Mouse (Mus musculus): ENCODE data around the gene Foxi3. TPM values are rescaled to one million over a fixed set of nuclear protein-coding genes. Genes with fewer than 3 reads are reported as not detected.

Gene Foxi3
- polyA plus RNA-seq, 1 experiment from 2014 or later = 1.7 TPM

DNA sequence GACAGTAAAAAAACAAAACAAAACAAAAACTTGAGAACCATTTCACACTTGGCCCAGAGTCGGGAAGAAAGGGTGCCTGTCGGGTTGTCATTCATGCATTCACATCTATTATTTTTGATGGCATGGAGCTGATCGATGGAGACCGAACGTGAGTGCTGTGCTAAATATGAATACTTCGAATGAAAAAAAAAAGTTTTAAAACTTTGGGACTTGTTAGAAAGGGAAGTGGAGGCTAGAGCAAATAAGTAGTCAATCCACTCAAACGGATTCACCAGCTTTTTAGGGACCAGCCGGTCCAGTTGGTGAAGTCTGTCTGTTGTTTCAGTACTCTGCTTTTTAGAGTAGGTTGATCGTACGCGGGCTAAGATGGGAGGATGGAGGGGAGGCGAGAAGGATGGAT is 490 bp upstream of the Foxi3 start:
- Histone ChIP-seq H3K4me3 (peak overlapping the region; percentile 46), H3K4me1 (peaks cover 10% of the 10 kb centered on the region), H3K27ac (no peak overlapping the region), H3K36me3 (no peaks in the 10 kb centered on the region), H3K9me3 (no peaks in the 10 kb centered on the region), H3K9ac (no peak overlapping the region), H3K4me2 (replicated peaks) (peak overlapping the region; percentile 89), H3K27me3 (peaks cover 69% of the 10 kb centered on the region)
- no peak for ATAC-seq (ENCODE audit: insufficient number of reproducible peaks, insufficient read depth, low FRiP score, low TSS enrichment)
- WGBS = 1% methylated on average over 12 of the region's 12 CpGs

DNA sequence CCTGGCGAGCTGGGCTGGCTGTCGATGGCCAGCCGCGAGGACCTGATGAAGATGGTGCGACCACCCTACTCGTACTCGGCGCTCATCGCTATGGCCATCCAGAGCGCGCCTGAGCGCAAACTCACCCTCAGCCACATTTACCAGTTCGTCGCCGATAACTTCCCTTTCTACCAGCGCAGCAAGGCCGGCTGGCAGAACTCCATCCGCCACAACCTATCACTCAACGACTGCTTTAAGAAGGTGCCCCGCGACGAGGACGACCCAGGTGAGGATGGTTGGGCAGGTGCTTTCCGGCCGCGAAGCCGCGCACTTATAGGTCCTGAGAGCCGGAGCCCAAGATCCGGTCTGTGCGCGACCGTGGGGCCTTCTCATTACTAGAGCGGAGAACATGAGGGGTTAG is 605 bp downstream of the Foxi3 start:
- H3K27ac ChIP-seq = no peak overlapping the region
- H3K9me3 ChIP-seq = no peaks in the 10 kb centered on the region
- no peaks in the 10 kb centered on the region for H3K36me3 ChIP-seq
- ATAC-seq (ENCODE audit: insufficient number of reproducible peaks, insufficient read depth, low FRiP score, low TSS enrichment) = no peak
- H3K9ac ChIP-seq = peak overlapping the region; percentile 48; the same call in 1 of the 2 replicates
- peak overlapping the region; percentile 46 for H3K4me3 ChIP-seq
- peak overlapping the region; percentile 89 for H3K4me2 ChIP-seq (replicated peaks)
- under 1% methylated on average over 34 of the region's 34 CpGs for WGBS
- H3K4me1 ChIP-seq = peaks cover 10% of the 10 kb centered on the region
- peaks cover 65% of the 10 kb centered on the region for H3K27me3 ChIP-seq

DNA sequence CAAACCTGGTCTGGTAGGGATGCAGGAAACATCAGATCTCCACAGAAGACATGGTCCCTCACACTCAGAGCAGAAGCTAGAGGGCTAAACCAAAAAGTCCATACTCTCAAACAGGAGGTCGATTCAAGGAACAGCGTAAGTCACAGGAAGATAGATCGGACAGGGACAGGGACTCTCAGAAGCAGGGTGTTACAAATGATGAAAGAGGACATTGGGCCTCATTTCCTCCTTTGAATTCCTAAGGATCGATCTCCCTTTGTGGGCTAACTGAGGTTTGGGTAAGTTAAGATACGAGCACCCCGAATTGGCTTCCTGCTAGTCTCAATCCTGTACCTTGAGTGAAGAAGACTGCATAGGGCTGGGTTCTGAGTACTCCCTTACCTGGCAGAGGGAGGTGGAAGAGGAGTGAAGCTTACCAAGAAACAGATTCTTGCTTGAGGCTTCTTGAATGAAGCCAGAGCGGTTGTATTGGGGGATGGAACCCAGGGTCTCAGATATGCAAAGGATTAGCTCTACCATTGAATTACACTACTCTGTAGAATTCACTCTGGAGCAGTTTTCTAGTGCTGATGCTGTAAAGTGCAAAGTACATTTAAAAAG is 1.1 kb downstream of the Foxi3 start:
- Histone ChIP-seq H3K27me3 (peaks cover 65% of the 10 kb centered on the region), H3K4me2 (replicated peaks) (peak overlapping the region; percentile 89; the same call in 1 of the 2 replicates), H3K4me3 (peak overlapping the region; percentile 46), H3K9ac (no peak overlapping the region), H3K36me3 (no peaks in the 10 kb centered on the region), H3K4me1 (peaks cover 10% of the 10 kb centered on the region), H3K27ac (no peak overlapping the region), H3K9me3 (no peaks in the 10 kb centered on the region)
- ATAC-seq (ENCODE audit: insufficient number of reproducible peaks, insufficient read depth, low FRiP score, low TSS enrichment) = no peak
- 9% methylated on average over 7 of the region's 7 CpGs for WGBS

DNA sequence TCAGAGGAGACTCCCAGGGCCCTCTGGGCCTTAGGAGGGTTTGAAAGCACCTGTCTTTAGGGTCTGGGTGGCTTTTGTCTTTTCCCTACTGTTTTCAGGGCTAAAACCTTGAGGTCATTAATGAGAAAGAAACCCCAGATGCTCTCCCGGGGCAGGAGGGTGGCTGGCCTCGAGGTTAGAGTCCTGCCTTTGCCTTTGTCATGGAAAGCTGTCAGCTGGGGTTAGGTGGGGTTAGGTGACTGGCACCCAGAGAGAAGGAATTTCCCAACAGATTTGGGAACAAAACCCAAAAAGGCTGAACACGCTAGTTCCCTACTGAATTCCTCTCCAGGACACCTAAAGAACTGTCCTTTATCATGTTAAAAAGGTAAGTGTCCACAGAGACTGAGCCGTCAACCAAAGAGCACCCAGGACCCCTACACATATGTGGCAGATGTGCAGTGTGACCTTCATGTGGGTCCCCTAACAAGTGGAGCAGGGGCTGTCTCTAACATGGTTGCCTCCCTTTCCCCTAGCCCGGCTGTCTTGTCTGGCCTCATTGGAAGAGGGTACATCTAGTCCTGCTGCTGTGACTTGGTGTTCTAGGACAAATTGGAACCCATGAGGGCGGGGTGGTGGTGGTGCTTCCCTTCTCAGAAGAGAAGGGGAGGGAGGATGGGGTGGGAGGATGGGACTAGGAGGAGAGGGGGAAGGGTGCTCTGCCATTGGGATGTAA is 7.9 kb downstream of the Foxi3 start:
- Histone ChIP-seq H3K9ac (no peak overlapping the region), H3K4me2 (replicated peaks) (no peak overlapping the region), H3K4me3 (no peak overlapping the region), H3K27ac (no peak overlapping the region), H3K4me1 (peaks cover 10% of the 10 kb centered on the region), H3K36me3 (no peaks in the 10 kb centered on the region), H3K9me3 (no peaks in the 10 kb centered on the region), H3K27me3 (peaks cover 53% of the 10 kb centered on the region)
- no peak for ATAC-seq (ENCODE audit: insufficient number of reproducible peaks, insufficient read depth, low FRiP score, low TSS enrichment)
- 21% methylated on average over 6 of the region's 6 CpGs for WGBS

DNA sequence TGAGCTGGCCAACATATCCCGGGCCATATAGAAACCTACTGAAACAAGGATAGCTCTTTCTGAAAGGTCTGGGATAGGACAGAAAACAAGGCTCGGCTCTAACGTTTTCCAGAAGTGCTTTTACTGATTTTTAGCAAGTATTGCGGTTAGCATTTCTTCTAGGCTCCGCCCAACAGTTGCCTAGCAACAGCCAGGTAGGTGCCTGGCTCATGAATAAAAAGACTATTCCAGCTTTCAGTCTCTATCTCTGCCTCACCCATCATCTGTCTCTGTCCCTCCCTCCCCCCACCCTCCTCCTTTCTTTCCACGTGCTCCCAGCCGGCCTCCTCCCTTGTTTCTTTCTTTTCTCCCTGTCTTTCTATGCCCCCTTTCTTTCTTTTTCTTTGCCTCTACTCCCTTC is 9.4 kb downstream of the Foxi3 start:
- ATAC-seq (ENCODE audit: insufficient number of reproducible peaks, insufficient read depth, low FRiP score, low TSS enrichment) = no peak
- Histone ChIP-seq H3K4me3 (no peak overlapping the region), H3K4me1 (peaks cover 10% of the 10 kb centered on the region), H3K36me3 (no peaks in the 10 kb centered on the region), H3K27me3 (peaks cover 39% of the 10 kb centered on the region), H3K4me2 (replicated peaks) (no peak overlapping the region), H3K9me3 (no peaks in the 10 kb centered on the region), H3K27ac (no peak overlapping the region), H3K9ac (no peak overlapping the region)
- WGBS = 21% methylated on average over 7 of the region's 7 CpGs

DNA sequence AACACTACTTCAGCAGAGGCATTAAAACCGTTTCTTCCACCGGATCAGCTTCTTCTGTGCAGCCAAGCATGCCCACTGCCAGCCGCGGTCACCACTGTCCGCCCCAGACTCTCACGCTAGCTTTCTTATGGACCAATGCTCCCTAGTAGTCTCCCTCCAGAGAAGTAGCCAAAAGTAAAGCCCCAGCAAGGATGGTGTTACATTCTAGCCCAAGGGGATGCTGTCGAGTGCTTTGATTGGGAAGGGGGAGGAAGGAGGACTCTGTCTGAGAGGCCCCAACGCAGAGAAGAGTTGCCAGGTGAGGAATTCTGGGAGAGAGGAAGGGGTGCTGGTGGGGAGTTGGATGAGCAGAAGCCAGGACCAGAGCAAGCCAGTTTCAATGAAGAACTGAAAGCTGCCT is 11.1 kb downstream of the Foxi3 start:
- WGBS = 2% methylated on average over 8 of the region's 8 CpGs
- no peak for ATAC-seq (ENCODE audit: insufficient number of reproducible peaks, insufficient read depth, low FRiP score, low TSS enrichment)
- no peak overlapping the region for H3K9ac ChIP-seq

DNA sequence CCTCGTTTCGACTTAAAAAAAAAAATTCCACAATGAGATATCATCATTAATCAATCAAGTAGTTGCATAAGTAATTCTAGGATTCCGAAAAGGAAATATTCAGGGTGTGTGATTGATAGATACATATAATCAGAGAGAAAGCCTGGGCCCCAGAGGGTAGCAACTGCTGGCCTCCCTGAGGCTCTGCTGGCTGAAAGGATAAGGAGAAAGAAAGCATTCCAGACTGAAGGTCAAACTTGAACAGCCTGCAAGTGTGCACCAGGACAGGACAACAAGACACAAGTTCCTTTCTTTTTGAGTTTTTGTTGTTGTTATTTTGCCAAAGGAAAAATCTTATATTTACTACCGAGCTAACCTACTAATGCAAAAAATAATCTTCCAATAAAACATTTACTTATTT is 12.0 kb downstream of the Foxi3 start:
- Histone ChIP-seq H3K4me2 (replicated peaks) (no peak overlapping the region), H3K4me3 (no peak overlapping the region), H3K27me3 (peaks cover 30% of the 10 kb centered on the region), H3K4me1 (peaks cover 10% of the 10 kb centered on the region), H3K9ac (no peak overlapping the region), H3K27ac (no peak overlapping the region), H3K36me3 (no peaks in the 10 kb centered on the region), H3K9me3 (no peaks in the 10 kb centered on the region)
- ATAC-seq (ENCODE audit: insufficient number of reproducible peaks, insufficient read depth, low FRiP score, low TSS enrichment) = no peak
- WGBS = 63% methylated on average over 4 of the region's 4 CpGs

More for the DNA sequence above, 11.1 kb downstream of the Foxi3 start:
- peak overlapping the region; percentile 16 for H3K4me3 ChIP-seq
- H3K4me1 ChIP-seq = peaks cover 10% of the 10 kb centered on the region
- H3K36me3 ChIP-seq = no peaks in the 10 kb centered on the region
- 0 out of 2 replicates have a peak overlapping the region, but pooled peaks have one; percentile 54 for H3K27ac ChIP-seq
- no peaks in the 10 kb centered on the region for H3K9me3 ChIP-seq
- peaks cover 36% of the 10 kb centered on the region for H3K27me3 ChIP-seq
- H3K4me2 ChIP-seq (replicated peaks) = peak overlapping the region; percentile 46

DNA sequence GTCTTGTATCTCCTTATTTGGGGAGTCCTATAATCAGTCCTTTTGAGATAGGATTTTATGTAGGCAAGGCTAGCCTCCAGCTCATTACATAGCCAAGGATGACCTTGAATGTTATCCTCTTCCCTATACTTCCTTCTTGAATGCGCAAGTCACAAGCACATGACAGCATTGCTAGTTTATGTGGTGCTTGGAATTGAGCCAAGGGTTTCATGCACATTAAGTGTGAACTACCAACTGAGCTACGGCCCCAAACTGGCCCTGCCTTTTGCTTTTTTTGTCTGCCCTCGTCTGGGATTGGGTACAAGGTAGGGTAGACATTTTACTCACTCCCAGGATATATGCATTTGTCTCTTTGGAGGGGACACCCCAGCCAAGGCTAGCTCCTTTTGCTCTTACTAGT is 16.7 kb downstream of the Foxi3 start:
- H3K27ac ChIP-seq = no peak overlapping the region
- ATAC-seq (ENCODE audit: insufficient number of reproducible peaks, insufficient read depth, low FRiP score, low TSS enrichment) = no peak
- no peak overlapping the region for H3K9ac ChIP-seq
- no peak overlapping the region for H3K4me3 ChIP-seq
- H3K9me3 ChIP-seq = no peaks in the 10 kb centered on the region
- no peaks in the 10 kb centered on the region for H3K27me3 ChIP-seq
- WGBS = 60% methylated on average over 3 of the region's 3 CpGs
- no peaks in the 10 kb centered on the region for H3K36me3 ChIP-seq
- H3K4me2 ChIP-seq (replicated peaks) = no peak overlapping the region
- H3K4me1 ChIP-seq = no peaks in the 10 kb centered on the region

DNA sequence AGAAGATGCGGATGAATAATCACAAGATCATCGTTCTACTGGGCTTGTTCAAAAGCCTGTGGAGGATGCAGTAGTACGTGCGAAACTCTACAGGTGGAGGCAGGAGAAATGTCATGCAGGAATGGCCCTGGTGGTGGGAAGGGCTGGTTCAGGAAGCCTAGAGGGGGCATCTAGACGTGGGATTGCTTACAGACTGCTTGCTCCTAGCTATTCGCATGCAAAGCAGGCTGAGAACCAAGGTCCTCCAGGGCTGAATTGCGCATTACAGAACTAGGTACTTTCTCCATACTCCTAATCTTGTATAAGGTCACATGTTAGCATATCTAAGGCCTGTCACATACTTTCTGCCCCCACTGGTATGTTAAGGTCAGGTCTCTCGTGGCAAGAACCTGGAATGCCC is 24.7 kb downstream of the Foxi3 start:
- no peak overlapping the region for H3K4me2 ChIP-seq (replicated peaks)
- H3K36me3 ChIP-seq = no peaks in the 10 kb centered on the region
- 80% methylated on average over 8 of the region's 8 CpGs for WGBS
- H3K4me1 ChIP-seq = no peaks in the 10 kb centered on the region
- no peak for ATAC-seq (ENCODE audit: insufficient number of reproducible peaks, insufficient read depth, low FRiP score, low TSS enrichment)
- H3K4me3 ChIP-seq = no peak overlapping the region
- H3K9me3 ChIP-seq = no peaks in the 10 kb centered on the region
- no peak overlapping the region for H3K27ac ChIP-seq
- no peaks in the 10 kb centered on the region for H3K27me3 ChIP-seq
- H3K9ac ChIP-seq = no peak overlapping the region

DNA sequence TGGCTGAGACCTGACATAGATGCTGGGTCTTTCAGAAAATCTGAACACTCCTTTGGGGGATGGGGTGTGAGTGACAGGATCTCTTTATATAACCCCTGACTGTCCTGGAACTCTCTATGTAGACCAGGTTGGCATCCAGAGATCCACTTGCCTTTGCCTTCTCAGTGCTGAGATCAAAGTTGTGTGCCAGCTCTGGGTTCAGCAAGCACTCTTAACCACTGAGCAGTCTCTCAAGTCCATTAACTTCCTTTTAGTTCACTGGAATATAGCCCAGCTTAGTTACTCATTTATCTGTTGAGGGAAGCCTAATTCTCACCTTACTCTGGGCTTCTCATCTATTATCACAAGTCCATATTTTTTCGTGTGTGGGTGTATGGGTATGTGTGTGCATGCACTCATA is 26.1 kb downstream of the Foxi3 start:
- Histone ChIP-seq H3K36me3 (no peaks in the 10 kb centered on the region), H3K9ac (no peak overlapping the region), H3K4me3 (no peak overlapping the region), H3K4me2 (replicated peaks) (no peak overlapping the region), H3K9me3 (no peaks in the 10 kb centered on the region), H3K4me1 (no peaks in the 10 kb centered on the region), H3K27ac (no peak overlapping the region), H3K27me3 (no peaks in the 10 kb centered on the region)
- 77% methylated on average over 1 of the region's 1 CpGs for WGBS
- no peak for ATAC-seq (ENCODE audit: insufficient number of reproducible peaks, insufficient read depth, low FRiP score, low TSS enrichment)

DNA sequence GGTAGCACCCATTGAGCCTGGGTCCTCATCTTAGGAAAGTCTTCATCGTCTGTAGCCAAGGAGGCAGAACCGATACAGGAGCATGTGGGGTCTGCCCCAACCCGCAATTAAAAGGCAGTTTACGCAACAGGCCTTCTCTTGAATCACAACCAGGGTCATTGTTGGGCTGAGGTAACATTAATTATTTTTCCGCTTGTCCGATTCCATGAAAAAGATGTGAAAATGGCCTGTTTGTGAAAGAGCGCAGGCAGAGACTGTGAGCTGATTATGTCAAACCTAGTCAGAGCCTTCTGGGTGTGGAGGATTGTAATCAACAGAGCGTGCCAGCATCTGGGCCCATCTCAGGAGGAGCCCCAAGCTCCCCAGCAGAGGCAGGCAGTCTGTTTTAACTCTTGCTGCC is 30.4 kb downstream of the Foxi3 start:
- Histone ChIP-seq H3K27ac (no peak overlapping the region), H3K9ac (no peak overlapping the region), H3K9me3 (no peaks in the 10 kb centered on the region), H3K4me2 (replicated peaks) (no peak overlapping the region), H3K27me3 (peaks cover 3% of the 10 kb centered on the region; the same call in 1 of the 2 replicates), H3K4me3 (no peak overlapping the region), H3K4me1 (no peaks in the 10 kb centered on the region), H3K36me3 (no peaks in the 10 kb centered on the region)
- 61% methylated on average over 8 of the region's 8 CpGs for WGBS
- ATAC-seq (ENCODE audit: insufficient number of reproducible peaks, insufficient read depth, low FRiP score, low TSS enrichment) = 0 out of 2 replicates have a peak, but pooled peaks have one; percentile 72

DNA sequence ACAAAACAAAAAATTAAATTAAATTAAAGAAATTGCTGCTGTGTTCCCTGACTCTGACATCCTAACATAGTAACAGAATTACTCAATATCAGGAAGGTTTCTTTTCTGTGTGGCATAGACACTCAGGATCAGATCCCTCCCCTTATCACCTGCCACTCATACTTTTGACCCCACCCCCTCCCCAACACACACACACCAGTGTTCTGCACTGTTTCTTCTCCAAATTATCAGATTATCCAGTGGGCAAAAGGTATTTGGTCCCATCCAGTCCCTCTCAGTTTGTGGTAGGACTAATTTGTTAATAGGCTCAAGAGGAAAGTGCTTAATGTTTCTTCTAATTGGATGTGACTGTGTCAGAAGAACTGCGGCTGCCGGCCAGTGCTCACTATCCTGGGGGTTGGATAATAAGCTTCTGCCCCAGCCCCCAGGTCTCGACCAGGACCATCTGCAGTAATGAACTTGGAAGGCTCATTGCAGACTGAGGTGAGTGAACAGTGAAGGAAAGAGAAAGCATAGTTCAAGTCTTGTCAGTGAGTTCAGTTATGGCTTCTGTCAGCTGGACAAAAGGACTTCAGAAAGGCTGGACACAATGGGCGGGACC is 39.9 kb downstream of the Foxi3 start:
- no peak overlapping the region for H3K27ac ChIP-seq
- H3K9ac ChIP-seq = no peak overlapping the region
- H3K4me3 ChIP-seq = no peak overlapping the region
- no peak overlapping the region for H3K4me2 ChIP-seq (replicated peaks)
- no peaks in the 10 kb centered on the region for H3K4me1 ChIP-seq
- 45% methylated on average over 4 of the region's 4 CpGs for WGBS
- peak; percentile 77 for ATAC-seq (ENCODE audit: insufficient number of reproducible peaks, insufficient read depth, low FRiP score, low TSS enrichment)
- H3K27me3 ChIP-seq = 0 out of 2 replicates have a peak, but pooled peaks cover 6% of the 10 kb centered on the region
- H3K9me3 ChIP-seq = no peaks in the 10 kb centered on the region
- H3K36me3 ChIP-seq = no peaks in the 10 kb centered on the region

Data from embryonic facial prominence, embryonic 12.5 days (tissue).